Comparison of ENCODE assay signal across 7 mouse cellular contexts in the genomic region with DNA sequence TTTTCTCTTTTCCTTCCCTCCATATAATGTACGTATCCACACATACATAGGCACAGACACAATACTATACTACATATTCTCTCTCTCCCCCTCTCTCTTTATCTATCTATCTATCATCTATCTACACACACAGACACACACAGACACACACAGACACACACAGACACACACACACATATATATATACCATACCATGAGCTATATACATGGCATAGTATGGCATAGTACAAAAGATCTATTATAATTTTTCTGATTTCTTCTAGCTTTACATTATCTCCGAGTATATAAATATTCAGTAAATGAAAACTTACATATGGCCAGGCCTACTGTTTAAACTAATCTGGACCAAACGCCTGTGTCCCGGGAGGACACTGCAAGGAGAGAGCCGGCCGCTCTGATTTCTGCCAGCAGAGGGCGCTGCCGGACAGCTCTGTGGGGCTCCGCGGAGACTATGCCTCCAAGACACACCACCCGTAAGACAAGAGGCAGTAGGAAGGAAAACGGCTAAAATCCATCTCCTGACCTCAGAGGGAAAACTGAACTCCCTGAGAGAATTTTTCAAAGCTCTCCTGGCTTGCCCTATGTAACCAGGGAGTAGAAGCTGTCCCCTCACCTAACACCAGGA. TPM values are rescaled to one million over a fixed set of nuclear protein-coding genes. Genes with fewer than 3 reads are reported as not detected.
DNase-seq lines count a peak whose midpoint lies in the region; ATAC-seq lines count a peak whose summit lies in the region.

No protein-coding gene starts in this region.

- peak; percentile 83 for ATAC-seq in midbrain, embryonic 13.5 days

- H3K27me3 ChIP-seq in limb, embryonic 10.5 days (ENCODE audit: low read depth, poor library complexity, severe bottlenecking): no peaks in the 10 kb centered on the region
- no peaks in the 10 kb centered on the region for H3K27me3 ChIP-seq in midbrain, embryonic 13.5 days

- H3K4me1 ChIP-seq in limb, embryonic 10.5 days: peaks cover 12% of the 10 kb centered on the region
- peaks cover 12% of the 10 kb centered on the region for H3K4me1 ChIP-seq in midbrain, embryonic 13.5 days (replicated peaks)

- H3K36me3 ChIP-seq in limb, embryonic 10.5 days: no peaks in the 10 kb centered on the region
- H3K36me3 ChIP-seq in midbrain, embryonic 13.5 days: no peaks in the 10 kb centered on the region

- no peak overlapping the region for H3K4me2 ChIP-seq in midbrain, embryonic 13.5 days (replicated peaks)

- DNase-seq in adrenal gland, adult 2 months: peak; percentile 90
- peak; percentile 72 for DNase-seq in embryo, embryonic 11.5 days (ENCODE audit: low read depth, low spot score)
- peak; percentile 85 to 90 for DNase-seq in gastrocnemius, postnatal 4 days (ENCODE audit: low spot score in 2 of 2)
- peak; percentile 77 for DNase-seq in kidney, adult 11 months
- peak; percentile 97 for DNase-seq in limb, embryonic 10.5 days (ENCODE audit: low spot score)
- peak; percentile 78 for DNase-seq in skeletal muscle tissue, adult 2 months (ENCODE audit: low read depth, low spot score)

- no peak overlapping the region for H3K27ac ChIP-seq in limb, embryonic 10.5 days
- H3K27ac ChIP-seq in midbrain, embryonic 13.5 days: 0 out of 2 replicates have a peak overlapping the region, but pooled peaks have one; percentile 21

- H3K9ac ChIP-seq in midbrain, embryonic 13.5 days (replicated peaks): no peak overlapping the region

- 0 out of 2 replicates have a peak overlapping the region, but pooled peaks have one; percentile 13 for H3K4me3 ChIP-seq in limb, embryonic 10.5 days
- no peak overlapping the region for H3K4me3 ChIP-seq in midbrain, embryonic 13.5 days (replicated peaks)

- H3K9me3 ChIP-seq in limb, embryonic 10.5 days (replicated peaks): no peaks in the 10 kb centered on the region
- H3K9me3 ChIP-seq in midbrain, embryonic 13.5 days: no peaks in the 10 kb centered on the region

- 9% methylated on average over 12 of the region's 12 CpGs for WGBS in limb, embryonic 10.5 days
- WGBS in midbrain, embryonic 13.5 days: 8% methylated on average over 12 of the region's 12 CpGs

RNA-seq across cellular contexts. Expression of a gene that starts 7.2 kb away (rescaled TPM):
- 1,000 to 10,000 TPM in 1 of 2 experiments, 100 to 1,000 TPM in 1; 552 to 1,139 TPM for total RNA-seq in adrenal gland, adult 2 months (2021)
- polyA plus RNA-seq in adrenal gland, adult 2 months (2012; rRNA removed): 258 and 373 TPM in 2 replicates
- 10 to 100 TPM; 53.7 to 60.9 TPM for total RNA-seq in gastrocnemius, postnatal 4 days (2021)
- 0.45 and 0.46 TPM in 2 replicates for polyA plus RNA-seq in limb, embryonic 10.5 days (2016; fragmentation: Nextera tagmentation; extraction: Ambion mirVana)
- 0.81 and 0.89 TPM in 2 replicates for polyA plus RNA-seq in midbrain, embryonic 13.5 days (2015; fragmentation: Nextera tagmentation; extraction: Ambion mirVana)

RNA-seq across cellular contexts. Expression of a gene that starts 24.9 kb away (rescaled TPM):
- total RNA-seq in adrenal gland, adult 2 months (2021): 100 to 1,000 TPM; 263 to 364 TPM
- polyA plus RNA-seq in adrenal gland, adult 2 months (2012; rRNA removed): 264 and 287 TPM in 2 replicates
- 100 to 1,000 TPM; 255 to 257 TPM for total RNA-seq in gastrocnemius, postnatal 4 days (2021)
- 305 and 321 TPM in 2 replicates for polyA plus RNA-seq in limb, embryonic 10.5 days (2016; fragmentation: Nextera tagmentation; extraction: Ambion mirVana)
- polyA plus RNA-seq in midbrain, embryonic 13.5 days (2015; fragmentation: Nextera tagmentation; extraction: Ambion mirVana): 395 and 403 TPM in 2 replicates

RNA-seq across cellular contexts. Expression of a gene that starts 26.4 kb away (rescaled TPM):
- total RNA-seq in adrenal gland, adult 2 months (2021): 1 to 10 TPM; 1.2 to 4.2 TPM
- polyA plus RNA-seq in adrenal gland, adult 2 months (2012; rRNA removed): 0.76 and 1.2 TPM in 2 replicates
- under 1 TPM; 0.44 to 0.56 TPM for total RNA-seq in gastrocnemius, postnatal 4 days (2021)
- 0.69 and 1.0 TPM in 2 replicates for polyA plus RNA-seq in limb, embryonic 10.5 days (2016; fragmentation: Nextera tagmentation; extraction: Ambion mirVana)
- polyA plus RNA-seq in midbrain, embryonic 13.5 days (2015; fragmentation: Nextera tagmentation; extraction: Ambion mirVana): 1.5 and 1.6 TPM in 2 replicates

RNA-seq across cellular contexts. Expression of a gene that starts 53.3 kb away (rescaled TPM):
- total RNA-seq in adrenal gland, adult 2 months (2021): 10 to 100 TPM; 15.2 to 16.6 TPM
- 6.0 and 7.3 TPM in 2 replicates for polyA plus RNA-seq in adrenal gland, adult 2 months (2012; rRNA removed)
- 1 to 10 TPM; 7.9 to 8.1 TPM for total RNA-seq in gastrocnemius, postnatal 4 days (2021)
- 53.4 and 55.2 TPM in 2 replicates for polyA plus RNA-seq in limb, embryonic 10.5 days (2016; fragmentation: Nextera tagmentation; extraction: Ambion mirVana)
- polyA plus RNA-seq in midbrain, embryonic 13.5 days (2015; fragmentation: Nextera tagmentation; extraction: Ambion mirVana): 19.5 and 22.2 TPM in 2 replicates

RNA-seq across cellular contexts. Expression of a gene that starts 56.0 kb away (rescaled TPM):
- total RNA-seq in adrenal gland, adult 2 months (2021): 10 to 100 TPM; 58.8 to 60.3 TPM
- 57.5 and 70.5 TPM in 2 replicates for polyA plus RNA-seq in adrenal gland, adult 2 months (2012; rRNA removed)
- 10 to 100 TPM; 39.0 to 44.9 TPM for total RNA-seq in gastrocnemius, postnatal 4 days (2021)
- 64.5 and 69.7 TPM in 2 replicates for polyA plus RNA-seq in limb, embryonic 10.5 days (2016; fragmentation: Nextera tagmentation; extraction: Ambion mirVana)
- 45.9 and 48.8 TPM in 2 replicates for polyA plus RNA-seq in midbrain, embryonic 13.5 days (2015; fragmentation: Nextera tagmentation; extraction: Ambion mirVana)

Comparison
In these comparisons a context has a peak if more than half of its experiments do, and no peak if none do; other contexts are left out.
1. RNA of a gene that starts 7.2 kb away (polyA plus RNA-seq): 258 to 373 TPM in adrenal gland, adult 2 months; 0.81 to 0.89 TPM in midbrain, embryonic 13.5 days and 0.45 to 0.46 TPM in limb, embryonic 10.5 days; every median in the first group is over 100 times any median in the second.
2. Peak in every context shown above with its lines, with median percentiles within 50 percentile points of each other: DNase-seq.